Mouse (Mus musculus): ENCODE measurements around the gene Cdh23. TPM values are rescaled to one million over a fixed set of nuclear protein-coding genes. Genes with fewer than 3 reads are reported as not detected.

Gene Cdh23
- polyA plus RNA-seq, 1 experiment = 2.1 TPM

DNA sequence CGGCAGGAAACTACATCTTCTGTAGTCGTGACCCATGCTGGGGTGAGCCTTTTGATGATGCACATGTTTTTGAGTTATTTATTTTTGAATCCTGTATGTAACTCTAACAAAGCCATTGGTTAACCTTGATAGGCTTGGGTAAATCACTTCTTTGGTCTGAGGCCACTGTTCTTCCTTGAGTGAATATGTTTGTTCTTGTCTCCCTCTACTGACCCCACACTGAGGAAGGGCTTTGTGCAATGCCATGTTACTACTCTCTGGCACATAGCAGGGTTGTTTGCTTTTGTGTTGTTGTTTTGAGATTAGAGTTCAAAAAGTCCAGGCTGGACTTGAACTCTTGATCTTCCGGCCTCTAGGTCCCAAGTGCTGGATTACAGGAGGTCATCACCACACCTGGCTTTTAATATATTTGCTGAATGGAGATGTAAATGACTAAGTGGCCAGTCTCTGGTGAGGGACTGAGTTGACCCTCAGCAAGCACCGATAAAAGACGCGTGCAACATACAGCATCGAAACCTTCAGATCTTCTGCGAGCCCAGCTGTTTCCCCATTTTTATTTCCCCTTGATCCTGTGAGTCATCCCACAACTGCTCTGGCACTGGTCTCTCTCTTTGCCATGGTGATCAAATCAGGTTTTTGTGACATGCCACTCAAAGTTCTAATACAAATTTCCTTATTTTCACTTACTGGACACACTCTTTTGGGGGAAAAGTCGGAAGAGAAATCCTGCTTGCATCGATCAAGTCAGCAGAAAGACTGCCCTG lies 298.1 kb downstream of the Cdh23 start:
- Histone ChIP-seq H3ac (ENCODE audit: control insufficient read depth, insufficient read length) (no peak overlapping the region), H3K79me2 (ENCODE audit: control insufficient read depth, insufficient read depth) (no peaks in the 10 kb centered on the region), H3K4me2 (ENCODE audit: low read depth) (peak overlapping the region; percentile 25), H3K36me3 (ENCODE audit: control insufficient read depth, insufficient read depth) (no peaks in the 10 kb centered on the region), H3K27me3 (ENCODE audit: control insufficient read depth, insufficient read depth, insufficient read length) (no peaks in the 10 kb centered on the region), H3K4me3 (no peak overlapping the region)
- no peak for TF ChIP-seq TCF3 (IDR thresholded peaks at IDR 0.05; ENCODE audit: insufficient read length, low read depth)
- TF ChIP-seq MYOD1 (IDR thresholded peaks at IDR 0.05; ENCODE audit: control insufficient read depth in 1 of 3, insufficient read length in 2 of 3, low read depth in 2 of 3) = peak in 2 of 3 experiments; percentile 34 to 65
- no peak for TF ChIP-seq REST (IDR thresholded peaks at IDR 0.05; ENCODE audit: insufficient read depth, insufficient read length)
- peak in 1 of 3 experiments; percentile 36 for TF ChIP-seq MYOG (IDR thresholded peaks at IDR 0.05; ENCODE audit: control insufficient read depth in 1 of 3, insufficient read depth in 1 of 3, insufficient read length in 2 of 3, low read depth in 2 of 3)
- TF ChIP-seq E2F4 (IDR thresholded peaks at IDR 0.05; ENCODE audit: insufficient read depth) = no peak
- TF ChIP-seq TCF12 (IDR thresholded peaks at IDR 0.05; ENCODE audit: insufficient read depth, poor library complexity, severe bottlenecking) = no peak

DNA sequence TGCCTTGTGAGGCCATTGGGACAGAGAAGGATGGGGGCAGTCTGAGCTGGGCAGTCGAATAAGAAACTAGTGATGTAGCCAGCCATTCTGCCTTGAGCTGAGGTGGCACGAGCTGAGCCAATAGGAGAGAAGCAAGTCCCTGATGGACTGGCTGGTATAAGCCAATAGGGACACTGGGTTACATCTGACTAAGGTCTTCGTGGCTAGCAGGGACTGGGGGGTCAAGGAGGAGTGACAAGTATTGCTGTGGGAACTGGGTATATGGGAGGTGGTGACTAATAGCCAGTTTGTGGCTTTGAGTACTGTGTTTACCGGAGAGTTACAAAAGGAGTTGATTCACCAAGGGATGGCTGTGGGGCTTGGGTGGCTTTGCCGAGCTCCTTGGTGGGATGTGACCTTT lies 300.7 kb downstream of the Cdh23 start:
- H3K27me3 ChIP-seq (ENCODE audit: control insufficient read depth, insufficient read depth, insufficient read length) = no peaks in the 10 kb centered on the region
- no peaks in the 10 kb centered on the region for H3K79me2 ChIP-seq (ENCODE audit: control insufficient read depth, insufficient read depth)
- H3K36me3 ChIP-seq (ENCODE audit: control insufficient read depth, insufficient read depth) = no peaks in the 10 kb centered on the region
- H3ac ChIP-seq (ENCODE audit: control insufficient read depth, insufficient read length) = no peak overlapping the region
- no peak overlapping the region for H3K4me3 ChIP-seq
- TF ChIP-seq TCF3 (IDR thresholded peaks at IDR 0.05; ENCODE audit: insufficient read length, low read depth) (no peak), USF1 (IDR thresholded peaks at IDR 0.05; ENCODE audit: low read depth) (no peak), SRF (IDR thresholded peaks at IDR 0.05; ENCODE audit: control insufficient read depth, insufficient read length, low read depth) (no peak), MAX (IDR thresholded peaks at IDR 0.05; ENCODE audit: low read depth) (no peak), MYOD1 (IDR thresholded peaks at IDR 0.05; ENCODE audit: control insufficient read depth in 1 of 3, insufficient read length in 2 of 3, low read depth in 2 of 3) (no peak), CEBPB (IDR thresholded peaks at IDR 0.05; ENCODE audit: insufficient read depth, poor library complexity, severe bottlenecking) (no peak), POLR2AphosphoS2 (IDR thresholded peaks at IDR 0.05; ENCODE audit: insufficient read length, low read depth) (no peak), TCF12 (IDR thresholded peaks at IDR 0.05; ENCODE audit: insufficient read depth, poor library complexity, severe bottlenecking) (no peak), MYOG (IDR thresholded peaks at IDR 0.05; ENCODE audit: control insufficient read depth in 1 of 3, insufficient read depth in 1 of 3, insufficient read length in 2 of 3, low read depth in 2 of 3) (no peak), E2F4 (IDR thresholded peaks at IDR 0.05; ENCODE audit: insufficient read depth) (no peak), REST (IDR thresholded peaks at IDR 0.05; ENCODE audit: insufficient read depth, insufficient read length) (no peak), POLR2A (IDR thresholded peaks at IDR 0.05; ENCODE audit: insufficient read length, low read depth) (no peak)
- H3K4me2 ChIP-seq (ENCODE audit: low read depth) = peak overlapping the region; percentile 43

DNA sequence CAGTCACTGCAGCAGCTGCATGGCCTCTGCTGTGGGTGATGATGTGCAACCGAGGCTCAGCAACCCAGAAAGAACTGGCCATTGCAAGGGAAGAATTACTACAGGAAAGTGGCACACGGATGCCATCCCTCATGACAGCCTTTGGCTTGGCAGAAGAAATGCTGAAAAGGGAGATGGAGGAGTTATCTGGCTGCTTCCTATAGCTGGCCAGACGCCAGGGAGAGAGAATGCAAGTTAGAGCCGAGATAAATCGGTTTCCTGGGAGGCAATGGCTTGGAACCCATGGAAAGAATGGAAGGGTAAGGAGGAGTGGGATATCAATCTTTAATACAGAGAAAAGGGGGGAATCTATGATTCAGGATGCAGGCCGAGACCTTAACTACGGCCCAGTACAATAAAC lies 301.4 kb downstream of the Cdh23 start:
- Histone ChIP-seq H3K36me3 (ENCODE audit: control insufficient read depth, insufficient read depth) (no peaks in the 10 kb centered on the region), H3K27me3 (ENCODE audit: control insufficient read depth, insufficient read depth, insufficient read length) (no peaks in the 10 kb centered on the region), H3ac (ENCODE audit: control insufficient read depth, insufficient read length) (no peak overlapping the region), H3K79me2 (ENCODE audit: control insufficient read depth, insufficient read depth) (no peaks in the 10 kb centered on the region), H3K4me3 (no peak overlapping the region), H3K4me2 (ENCODE audit: low read depth) (peak overlapping the region; percentile 43)
- no peak for TF ChIP-seq REST (IDR thresholded peaks at IDR 0.05; ENCODE audit: insufficient read depth, insufficient read length)
- TF ChIP-seq SRF (IDR thresholded peaks at IDR 0.05; ENCODE audit: control insufficient read depth, insufficient read length, low read depth) = no peak
- TF ChIP-seq POLR2A (IDR thresholded peaks at IDR 0.05; ENCODE audit: insufficient read length, low read depth) = no peak
- TF ChIP-seq USF1 (IDR thresholded peaks at IDR 0.05; ENCODE audit: low read depth) = no peak
- TF ChIP-seq POLR2AphosphoS2 (IDR thresholded peaks at IDR 0.05; ENCODE audit: insufficient read length, low read depth) = no peak
- TF ChIP-seq CEBPB (IDR thresholded peaks at IDR 0.05; ENCODE audit: insufficient read depth, poor library complexity, severe bottlenecking) = no peak
- no peak for TF ChIP-seq E2F4 (IDR thresholded peaks at IDR 0.05; ENCODE audit: insufficient read depth)
- no peak for TF ChIP-seq TCF3 (IDR thresholded peaks at IDR 0.05; ENCODE audit: insufficient read length, low read depth)
- no peak for TF ChIP-seq MYOD1 (IDR thresholded peaks at IDR 0.05; ENCODE audit: control insufficient read depth in 1 of 3, insufficient read length in 2 of 3, low read depth in 2 of 3)
- no peak for TF ChIP-seq MAX (IDR thresholded peaks at IDR 0.05; ENCODE audit: low read depth)
- no peak for TF ChIP-seq MYOG (IDR thresholded peaks at IDR 0.05; ENCODE audit: control insufficient read depth in 1 of 3, insufficient read depth in 1 of 3, insufficient read length in 2 of 3, low read depth in 2 of 3)
- no peak for TF ChIP-seq TCF12 (IDR thresholded peaks at IDR 0.05; ENCODE audit: insufficient read depth, poor library complexity, severe bottlenecking)

DNA sequence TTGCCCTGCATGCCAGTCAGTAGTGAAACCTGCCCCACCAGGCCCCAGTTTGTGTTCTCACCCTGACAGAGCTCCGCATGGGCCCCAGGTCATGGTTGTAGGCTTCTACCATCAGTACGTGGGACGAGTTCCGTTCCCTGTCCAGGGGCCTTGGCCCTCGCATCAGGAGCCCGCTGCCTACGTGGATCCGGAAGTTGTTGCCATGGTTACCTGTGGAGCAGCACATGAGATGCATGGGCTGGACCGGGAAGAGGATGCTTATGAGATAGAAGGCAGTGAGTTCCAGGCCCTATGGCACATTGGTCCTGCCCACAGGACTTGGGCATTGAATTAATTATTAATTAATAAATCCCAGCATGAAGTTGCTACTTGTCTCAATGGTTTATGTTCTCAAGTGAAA lies 304.6 kb downstream of the Cdh23 start:
- no peak overlapping the region for H3ac ChIP-seq (ENCODE audit: control insufficient read depth, insufficient read length)
- H3K4me2 ChIP-seq (ENCODE audit: low read depth) = no peak overlapping the region
- no peak overlapping the region for H3K4me3 ChIP-seq
- no peaks in the 10 kb centered on the region for H3K27me3 ChIP-seq (ENCODE audit: control insufficient read depth, insufficient read depth, insufficient read length)
- no peaks in the 10 kb centered on the region for H3K79me2 ChIP-seq (ENCODE audit: control insufficient read depth, insufficient read depth)
- TF ChIP-seq POLR2AphosphoS2 (IDR thresholded peaks at IDR 0.05; ENCODE audit: insufficient read length, low read depth) = no peak
- H3K36me3 ChIP-seq (ENCODE audit: control insufficient read depth, insufficient read depth) = no peaks in the 10 kb centered on the region

DNA sequence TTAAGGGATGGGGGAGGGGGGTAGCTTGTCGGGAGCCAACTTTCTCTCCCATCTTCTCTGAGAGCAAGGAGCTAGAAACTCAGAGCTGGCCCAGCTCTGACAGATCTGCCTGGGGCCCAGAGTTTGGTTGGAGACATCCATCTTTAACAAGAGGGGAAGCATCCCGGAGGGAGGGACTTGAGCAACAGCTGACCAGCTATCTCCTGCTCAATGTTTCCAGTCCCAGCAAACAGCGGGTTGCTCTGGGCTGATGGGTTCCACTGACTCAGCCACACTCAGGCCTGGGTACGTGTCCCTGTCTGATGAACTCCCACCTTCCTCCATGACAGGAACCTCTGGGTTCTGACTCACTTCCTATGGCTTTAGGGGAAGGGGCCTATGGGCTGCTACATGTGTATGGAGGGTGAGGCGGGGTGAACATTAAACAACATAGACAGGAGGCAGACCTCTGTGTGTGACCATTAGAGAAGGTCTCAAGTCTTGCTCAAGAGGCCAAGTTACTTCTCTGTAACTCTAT lies 305.3 kb downstream of the Cdh23 start:
- no peak overlapping the region for H3ac ChIP-seq (ENCODE audit: control insufficient read depth, insufficient read length)
- no peaks in the 10 kb centered on the region for H3K36me3 ChIP-seq (ENCODE audit: control insufficient read depth, insufficient read depth)
- TF ChIP-seq SRF (IDR thresholded peaks at IDR 0.05; ENCODE audit: control insufficient read depth, insufficient read length, low read depth) (no peak), TCF12 (IDR thresholded peaks at IDR 0.05; ENCODE audit: insufficient read depth, poor library complexity, severe bottlenecking) (no peak), MAX (IDR thresholded peaks at IDR 0.05; ENCODE audit: low read depth) (no peak), REST (IDR thresholded peaks at IDR 0.05; ENCODE audit: insufficient read depth, insufficient read length) (no peak), MYOG (IDR thresholded peaks at IDR 0.05; ENCODE audit: control insufficient read depth in 1 of 3, insufficient read depth in 1 of 3, insufficient read length in 2 of 3, low read depth in 2 of 3) (no peak), POLR2A (IDR thresholded peaks at IDR 0.05; ENCODE audit: insufficient read length, low read depth) (no peak), MYOD1 (IDR thresholded peaks at IDR 0.05; ENCODE audit: control insufficient read depth in 1 of 3, insufficient read length in 2 of 3, low read depth in 2 of 3) (no peak), USF1 (IDR thresholded peaks at IDR 0.05; ENCODE audit: low read depth) (no peak), TCF3 (IDR thresholded peaks at IDR 0.05; ENCODE audit: insufficient read length, low read depth) (no peak), POLR2AphosphoS2 (IDR thresholded peaks at IDR 0.05; ENCODE audit: insufficient read length, low read depth) (no peak), CEBPB (IDR thresholded peaks at IDR 0.05; ENCODE audit: insufficient read depth, poor library complexity, severe bottlenecking) (no peak), E2F4 (IDR thresholded peaks at IDR 0.05; ENCODE audit: insufficient read depth) (no peak)
- H3K4me2 ChIP-seq (ENCODE audit: low read depth) = no peak overlapping the region
- no peaks in the 10 kb centered on the region for H3K27me3 ChIP-seq (ENCODE audit: control insufficient read depth, insufficient read depth, insufficient read length)
- H3K4me3 ChIP-seq = no peak overlapping the region
- no peaks in the 10 kb centered on the region for H3K79me2 ChIP-seq (ENCODE audit: control insufficient read depth, insufficient read depth)

All from myocyte (in vitro differentiated cells).